Mouse (Mus musculus) layer of hippocampus, postnatal 14 days (tissue): ENCODE results near the gene Opn3. TPM values are rescaled to one million over a fixed set of nuclear protein-coding genes. Genes with fewer than 3 reads are reported as not detected.

ENCODE experiments used
- DNase-seq, 2 experiments: peaks; one replicate each; pipeline ENCODE4 v3.0.0; 2021 to 2022; ENCODE audit warnings: low spot score in 2 of 2, mixed read lengths in 1 of 2
- long read RNA-seq, 2 experiments: library from polyadenylated mRNA; stranded (forward); transcript quantifications; one replicate each; pipeline ENCODE4 v2.0.0; 2021
- total RNA-seq, 2 experiments: library from RNA; stranded (reverse); gene quantifications; 2 replicates each; pipeline ENCODE4 v1.2.3; 2021

Opn3 gene
- 1 to 10 TPM; 2.1 to 4.8 TPM for total RNA-seq
- long read RNA-seq, experiment 1, transcript Opn3-201 (4 exons, 1,913 nt), result major isoform, 5 of 5 reads
- long read RNA-seq, experiment 1, partial matches to known transcripts, result 0 of 5 reads
- long read RNA-seq, experiment 1, other reads (novel, unspliced or antisense), result 0 of 5 reads
- long read RNA-seq, experiment 2, partial matches to known transcripts, result 0 of 2 reads
- long read RNA-seq, experiment 2, other reads (novel, unspliced or antisense), result 0 of 2 reads

DNA sequence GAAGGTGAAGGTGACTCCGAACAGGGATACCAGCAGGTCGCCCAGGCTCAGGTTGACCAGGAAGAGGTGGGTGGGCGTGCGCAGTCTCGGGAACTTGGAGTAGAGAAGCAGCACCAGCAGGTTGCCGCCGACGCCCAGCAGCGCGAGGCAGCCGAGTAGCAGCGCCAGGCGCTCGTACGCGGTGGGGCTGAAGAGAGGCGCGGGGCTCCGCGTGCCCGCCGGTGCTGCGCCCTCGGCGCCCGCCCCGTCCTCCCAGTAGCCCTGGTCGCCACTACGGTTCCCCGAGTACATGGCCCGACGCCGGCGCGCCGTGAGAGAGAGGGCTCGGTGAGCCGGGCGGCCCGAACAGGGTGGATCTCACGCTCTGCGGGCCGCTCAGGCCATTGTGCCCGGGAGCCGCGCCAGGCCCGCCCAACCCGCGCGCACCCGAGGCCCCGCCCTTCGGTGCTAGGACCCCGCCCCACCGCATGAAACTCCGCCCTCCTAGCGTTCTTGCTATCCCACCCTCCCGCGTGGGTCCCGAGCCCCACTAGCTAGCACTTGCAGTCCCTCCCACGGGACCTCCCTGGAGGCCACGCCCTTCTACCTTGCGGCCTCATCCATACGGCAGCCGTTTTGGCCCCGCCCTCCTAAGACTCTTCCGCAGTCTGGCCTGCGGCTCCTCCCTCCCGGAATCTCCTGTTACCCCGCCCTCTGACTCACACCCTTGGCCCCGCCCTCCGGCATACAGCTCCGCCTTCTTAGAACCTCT lies at the start of gene Opn3, which contains the start of gene Chml:
TSS of gene Opn3 (minus strand) at position 531 of the 751 bp plus-strand sequence.
TSS of gene Chml (minus strand) at position 656 of the 751 bp plus-strand sequence.
- peak; percentile 93 to 97 for DNase-seq

GRCm38 (mm10) chr1:175725771-175726170 lies 33.2 kb upstream of the Opn3 start:
- no peak for DNase-seq

DNA sequence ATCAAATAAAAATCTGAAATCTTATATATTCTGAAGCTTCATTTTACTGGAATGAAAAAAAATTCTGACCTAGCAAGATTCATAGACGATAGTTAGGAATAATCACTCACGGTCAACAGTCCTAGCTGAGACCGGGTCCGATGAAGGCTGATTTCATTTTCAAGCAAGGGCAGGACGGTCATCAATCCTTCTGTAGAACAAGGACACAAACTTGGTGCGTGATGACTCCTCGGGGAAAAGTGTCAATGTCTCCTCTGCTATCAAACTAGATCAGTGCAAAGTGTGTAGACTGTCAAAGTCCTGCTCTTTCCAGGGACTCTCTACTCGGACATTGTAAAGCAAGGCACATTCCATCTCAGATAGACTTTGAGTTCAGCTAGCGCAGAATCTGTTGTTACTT lies 24.3 kb upstream of the Opn3 start:
- DNase-seq, result no peak

GRCm38 (mm10) chr1:175712338-175712909 lies 19.8 kb upstream of the Opn3 start:
- no peak for DNase-seq

- no peak for DNase-seq
Measured at GRCm38 (mm10) chr1:175708013-175708412, 15.4 kb upstream of the Opn3 start.

DNA sequence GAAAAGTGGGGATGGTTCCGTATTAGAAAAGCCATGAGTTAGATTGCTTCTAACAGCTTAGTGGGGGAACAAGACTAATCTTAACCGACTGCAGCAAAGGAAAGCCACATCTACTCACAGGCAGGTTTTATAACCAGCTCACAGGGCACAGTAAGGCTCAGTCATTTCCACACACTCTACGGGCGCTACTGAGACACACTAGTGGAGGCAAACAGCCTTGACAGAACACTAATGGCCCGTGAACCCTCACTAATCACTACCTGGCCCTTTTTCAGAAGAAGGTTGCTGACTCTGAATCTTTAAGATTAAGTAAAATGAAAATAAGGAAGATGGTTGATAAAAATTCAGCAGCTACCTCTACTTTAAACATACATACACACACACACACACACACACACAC lies 15.0 kb upstream of the Opn3 start:
- no peak for DNase-seq

DNA sequence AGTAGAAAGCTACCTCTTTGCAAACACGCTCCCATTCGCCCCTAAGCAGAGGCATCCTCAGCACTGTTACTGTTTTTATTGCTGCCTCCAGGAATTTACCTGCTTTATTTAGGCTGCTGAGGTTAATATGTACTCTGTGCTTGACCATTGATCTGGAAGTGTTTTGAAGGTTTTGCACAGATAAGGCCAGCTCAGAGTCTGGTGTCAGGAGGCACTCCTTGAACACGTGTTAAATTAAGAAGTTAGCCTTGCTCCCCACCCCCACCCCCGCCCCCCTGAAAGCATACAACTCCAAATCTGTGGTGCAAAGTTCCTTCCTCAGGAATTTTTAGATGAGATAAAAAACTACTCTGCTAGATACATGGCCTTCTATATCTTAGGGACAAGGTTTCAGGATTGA lies 8.6 kb upstream of the Opn3 start:
- no peak for DNase-seq

DNA sequence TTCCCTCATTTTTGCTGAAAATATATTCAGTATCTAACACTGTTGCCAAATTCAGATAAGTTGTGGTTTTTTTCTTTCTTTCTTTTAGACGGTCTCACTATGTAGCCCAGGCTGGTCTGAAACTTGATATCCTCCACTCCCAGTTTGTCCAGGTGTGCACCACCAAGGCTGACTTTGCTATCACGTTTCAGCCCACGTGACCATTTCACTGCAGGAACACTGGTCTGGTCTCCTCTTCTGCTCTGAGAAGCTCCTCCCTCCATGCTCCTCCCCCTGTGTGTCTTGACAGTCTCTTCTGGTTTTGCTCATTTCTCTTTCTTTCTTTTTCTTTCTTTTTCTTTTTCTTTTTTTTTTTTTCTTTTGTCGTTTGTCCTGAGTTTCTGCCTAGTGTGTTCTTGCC lies 7.2 kb upstream of the Opn3 start:
- DNase-seq, result no peak

DNA sequence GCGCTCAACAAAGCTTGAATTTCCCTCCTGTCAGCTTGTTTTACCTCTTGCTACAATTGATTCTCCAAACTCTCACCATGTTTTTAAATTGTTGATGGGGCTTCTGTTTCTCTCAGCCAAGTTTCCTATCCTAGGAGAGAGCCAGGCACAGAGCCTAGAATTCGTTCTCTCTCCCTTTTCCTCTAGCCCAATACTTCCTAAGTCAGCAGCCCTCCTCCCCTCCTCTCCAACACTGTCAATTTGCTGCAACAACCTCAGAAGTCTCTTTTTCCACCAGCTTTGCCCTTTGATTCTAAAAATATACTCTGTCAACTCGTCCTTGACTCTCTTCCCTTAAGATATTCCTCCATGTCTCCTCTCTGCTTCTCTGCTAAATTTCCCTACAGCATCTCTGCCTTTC lies 6.8 kb upstream of the Opn3 start:
- DNase-seq, result no peak

DNA sequence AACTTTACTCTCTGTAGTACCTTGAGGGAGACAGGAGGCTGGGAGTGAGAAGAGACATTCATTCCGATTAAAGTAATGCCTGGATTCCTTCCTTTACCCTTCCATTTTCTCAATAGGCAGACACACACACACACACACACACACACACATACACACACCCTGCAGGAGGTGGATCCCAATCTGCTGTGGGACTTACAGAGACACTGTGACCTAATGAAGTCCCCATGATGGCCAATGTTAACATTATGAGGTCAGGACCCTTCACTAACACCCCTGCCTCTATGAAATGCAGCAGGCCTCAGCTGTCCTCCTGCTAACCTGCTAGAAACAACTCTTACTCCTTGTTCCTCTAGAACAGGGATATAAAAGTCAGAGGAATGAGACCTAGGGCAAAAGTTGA lies 5.7 kb upstream of the Opn3 start, which contains the start of gene Wdr64:
TSS of gene Wdr64 (plus strand) at position 301 of the 400 bp plus-strand sequence.
- DNase-seq, result no peak

DNA sequence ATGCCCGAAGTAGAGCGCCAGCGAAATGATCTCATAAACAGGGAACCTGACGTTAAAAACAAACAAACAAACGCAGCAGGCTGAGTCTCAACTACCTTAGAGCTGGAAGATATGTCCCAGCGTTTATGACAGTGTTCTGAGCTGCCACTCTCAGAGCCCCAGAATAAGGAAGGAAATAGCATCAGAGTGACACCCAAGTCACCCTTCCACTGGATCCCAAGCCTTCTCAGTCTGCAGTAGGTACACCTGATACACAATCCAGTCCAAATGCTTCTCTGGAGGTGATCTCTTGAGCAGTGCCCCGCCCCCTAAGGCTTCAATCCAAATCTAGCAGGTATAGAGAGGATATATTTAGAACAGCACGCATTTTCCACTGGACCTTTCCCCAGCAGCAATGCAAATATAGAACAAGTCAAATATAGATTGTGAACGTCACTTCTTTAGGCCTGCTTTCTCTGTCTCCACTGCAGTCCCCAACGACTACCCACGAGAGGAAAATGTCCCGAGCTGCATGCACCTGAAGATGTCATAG lies 919 bp upstream of the Opn3 start:
- DNase-seq, result no peak

- DNase-seq, result no peak
Measured at GRCm38 (mm10) chr1:175692997-175693361, 403 bp upstream of the Opn3 start.

GRCm38 (mm10) chr1:175691686-175692245 lies 810 bp downstream of the Opn3 start:
- DNase-seq, result no peak

DNA sequence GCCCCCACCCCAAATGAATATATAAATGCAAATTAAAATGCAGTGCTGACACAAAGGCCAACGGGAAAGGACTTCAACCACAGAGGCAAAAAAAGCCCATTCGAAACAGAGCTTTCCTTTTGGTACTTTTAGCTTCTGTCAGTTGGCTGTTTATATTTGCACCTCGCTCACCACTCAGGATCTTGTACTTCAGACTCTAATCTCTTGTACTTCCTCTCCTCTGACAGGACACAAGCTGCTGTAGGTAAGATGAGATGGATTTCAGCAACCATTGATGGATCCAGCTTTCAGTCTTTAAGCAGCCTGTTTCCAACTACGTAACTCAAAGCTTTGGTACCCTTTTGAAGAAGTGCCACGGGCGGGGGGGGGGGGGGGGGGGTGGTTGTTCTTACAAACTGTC lies 11.6 kb downstream of the Opn3 start:
- no peak for DNase-seq

DNA sequence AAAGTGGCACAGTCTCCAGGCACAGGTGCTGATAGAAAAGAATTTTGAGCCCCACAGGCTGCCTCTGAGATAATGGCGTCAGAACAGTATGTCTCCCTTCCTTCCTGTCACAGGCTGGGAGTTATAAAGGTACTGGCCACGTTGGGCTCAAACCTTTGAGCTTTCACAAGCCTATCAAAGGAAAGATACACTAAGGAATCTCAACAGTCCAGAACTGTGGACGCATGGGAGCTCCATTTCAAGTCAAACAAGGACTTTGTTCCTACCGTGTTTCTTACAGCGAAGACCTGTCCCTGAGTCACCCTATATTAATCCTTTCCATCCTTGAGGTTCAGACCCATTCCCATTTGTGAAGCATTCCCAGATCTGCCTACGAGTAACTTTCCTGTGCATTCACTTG lies 15.1 kb downstream of the Opn3 start:
- no peak for DNase-seq

DNA sequence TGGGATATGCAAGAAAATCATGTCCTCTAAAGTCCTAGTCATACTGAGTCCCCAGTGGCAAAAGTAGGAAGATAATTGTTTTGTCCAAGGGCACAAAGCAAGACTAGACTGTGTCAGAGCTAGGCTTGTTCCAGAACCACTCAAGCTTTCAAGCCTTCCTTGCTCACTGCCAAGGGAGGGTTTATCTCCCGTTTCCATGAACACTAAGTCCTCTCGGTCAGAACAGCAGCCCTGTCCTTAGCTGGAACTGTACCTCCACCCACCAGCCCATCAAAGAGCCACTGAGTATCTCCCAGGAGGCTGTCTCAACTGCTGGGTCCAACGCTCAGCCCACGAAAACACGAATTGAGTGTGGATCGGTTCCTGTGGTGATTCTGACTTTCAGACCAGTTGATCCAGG lies 17.5 kb downstream of the Opn3 start:
- DNase-seq, result no peak

- no peak for DNase-seq
Measured at GRCm38 (mm10) chr1:175673563-175674325, 18.8 kb downstream of the Opn3 start.

GRCm38 (mm10) chr1:175671626-175672025 lies 20.9 kb downstream of the Opn3 start:
- no peak for DNase-seq

DNA sequence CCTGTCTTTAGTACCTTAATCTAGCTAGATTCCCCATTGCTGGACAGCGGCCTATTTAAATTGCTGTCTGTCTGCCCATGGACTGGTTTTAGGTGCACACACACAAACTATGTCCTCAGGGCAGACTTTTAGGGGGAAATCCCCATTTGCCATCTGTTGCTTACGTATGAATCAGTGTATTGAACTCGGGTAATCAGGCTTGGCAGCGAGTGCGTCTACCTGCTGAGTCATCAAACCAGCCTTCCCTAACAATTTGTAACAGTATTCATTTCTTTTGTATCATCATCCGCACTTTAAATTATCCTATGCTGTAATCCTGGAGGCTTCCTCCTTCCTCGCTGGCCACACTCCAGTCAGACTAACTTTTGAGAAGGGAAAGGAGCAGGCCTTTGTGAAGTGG lies 22.5 kb downstream of the Opn3 start:
- no peak for DNase-seq

DNA sequence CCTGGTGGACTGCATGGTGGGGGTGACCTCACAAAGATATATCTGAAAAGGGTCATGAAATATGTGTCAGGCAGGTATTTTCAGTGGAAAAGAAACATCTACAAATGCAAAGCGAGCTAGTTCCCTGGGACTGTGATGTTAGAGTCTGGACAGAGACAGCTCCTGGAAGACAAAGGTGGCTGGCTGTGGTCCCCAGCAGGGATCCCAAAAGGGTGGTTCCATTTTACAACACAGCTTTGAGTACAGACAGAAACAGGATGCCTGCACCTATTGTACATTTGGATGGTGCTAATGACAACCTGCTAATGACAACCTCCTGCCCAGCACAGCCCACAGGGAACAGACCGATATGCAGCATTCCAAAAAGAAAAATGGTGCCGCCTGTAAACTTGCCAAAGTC lies 23.1 kb downstream of the Opn3 start:
- peak in 1 of 2 experiments; percentile 11 for DNase-seq
